ENCODE assay signal across 28 mouse cellular contexts in the genomic region with DNA sequence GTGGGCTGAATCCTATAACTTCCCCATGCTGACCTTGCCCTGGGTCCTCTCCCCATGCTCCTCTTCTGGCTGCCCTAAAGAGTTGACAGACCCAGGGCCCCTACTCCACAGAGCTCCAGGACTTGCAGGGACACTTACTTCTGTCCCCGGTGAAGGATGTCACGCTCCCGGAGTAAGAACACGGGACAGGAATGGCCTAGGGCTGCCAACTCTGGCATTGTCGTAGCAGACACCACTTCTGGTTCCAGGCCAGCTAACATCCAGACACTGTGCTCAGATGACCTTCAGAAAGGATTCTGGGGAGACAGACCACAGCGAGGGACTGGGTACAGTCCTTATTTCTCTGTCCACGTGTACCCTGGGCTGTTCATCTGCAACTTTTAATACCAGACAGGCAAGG.
DNase-seq lines count a peak whose midpoint lies in the region; ATAC-seq lines count a peak whose summit lies in the region.
"Had no signal": no experiment of that assay in that cellular context is flagged by ENCODE, and none has a peak within 500 bp of the region (broad histone marks: within the 10 kb centered on the region; RNA-seq: fewer than 3 reads in every experiment).

No protein-coding gene starts in this region.

- no peak overlapping the region for H3K4me2 ChIP-seq in heart, embryonic 11.5 days
- no peak overlapping the region for H3K4me2 ChIP-seq in heart, embryonic 13.5 days
- H3K4me2 ChIP-seq: kidney, embryonic 15.5 days had no signal

- H3K4me3 ChIP-seq in heart, embryonic 11.5 days (ENCODE audit: low read depth, low read length): no peak overlapping the region
- no peak overlapping the region for H3K4me3 ChIP-seq in heart, embryonic 13.5 days
- H3K4me3 ChIP-seq: embryonic facial prominence, embryonic 10.5 days; hindbrain, embryonic 10.5 days; kidney, embryonic 15.5 days; midbrain, embryonic 10.5 days had no signal

- peak; percentile 94 for DNase-seq in heart, adult 11 months
- peak; percentile 32 for DNase-seq in heart, adult 8-10 months (ENCODE audit: low spot score)
- peak; percentile 17 to 57 for DNase-seq in heart, postnatal 14 days
- DNase-seq in urinary bladder, postnatal 14 days (ENCODE audit: low spot score): no peak
- DNase-seq: adrenal gland, adult 8-10 months; B cell, adult 2 months; cerebellum, adult 9-10 months; forebrain, postnatal 0 days; gastrocnemius, postnatal 25 days; kidney, postnatal 36 days; layer of hippocampus, postnatal 36 days; liver, postnatal 0 days had no signal

- H3K9me3 ChIP-seq in heart, embryonic 11.5 days (replicated peaks; ENCODE audit: control insufficient read depth, low read length): no peaks in the 10 kb centered on the region
- no peaks in the 10 kb centered on the region for H3K9me3 ChIP-seq in heart, embryonic 13.5 days
- H3K9me3 ChIP-seq: embryonic facial prominence, embryonic 10.5 days; hindbrain, embryonic 10.5 days; kidney, embryonic 15.5 days; midbrain, embryonic 10.5 days had no signal

- intact Hi-C loops in heart, postnatal 14 days (cut with DNase I): no loop called here

- peaks cover 5% of the 10 kb centered on the region; the same call in 1 of the 2 replicates for H3K4me1 ChIP-seq in heart, embryonic 11.5 days (ENCODE audit: control insufficient read depth, insufficient read depth, low read length)
- H3K4me1 ChIP-seq in heart, embryonic 13.5 days: peaks cover 20% of the 10 kb centered on the region
- H3K4me1 ChIP-seq: kidney, embryonic 15.5 days had no signal

- WGBS in heart, embryonic 11.5 days (ENCODE audit: insufficient replicate concordance): 66% methylated on average over 7 of the region's 7 CpGs
- 48% methylated on average over 7 of the region's 7 CpGs for WGBS in heart, embryonic 13.5 days

- no peak overlapping the region for H3K9ac ChIP-seq in heart, embryonic 11.5 days (ENCODE audit: low read depth, low read length)
- no peak overlapping the region for H3K9ac ChIP-seq in heart, embryonic 13.5 days
- H3K9ac ChIP-seq: forebrain, postnatal 0 days; kidney, embryonic 15.5 days; liver, postnatal 0 days had no signal

- no peaks in the 10 kb centered on the region for H3K36me3 ChIP-seq in heart, embryonic 11.5 days (ENCODE audit: control insufficient read depth, insufficient read depth, low read length)
- no peaks in the 10 kb centered on the region; the same call in 1 of the 2 replicates for H3K36me3 ChIP-seq in heart, embryonic 13.5 days
- H3K36me3 ChIP-seq: embryonic facial prominence, embryonic 10.5 days; G1E; hindbrain, embryonic 10.5 days; kidney, embryonic 15.5 days; midbrain, embryonic 10.5 days had no signal

- H3K27me3 ChIP-seq in heart, embryonic 11.5 days (ENCODE audit: control insufficient read depth, insufficient read depth, low read length): no peaks in the 10 kb centered on the region
- H3K27me3 ChIP-seq in heart, embryonic 13.5 days (replicated peaks): no peaks in the 10 kb centered on the region
- H3K27me3 ChIP-seq: CH12.LX; kidney, embryonic 15.5 days had no signal

- no peak overlapping the region for H3K27ac ChIP-seq in heart, embryonic 11.5 days (ENCODE audit: low read depth, low read length)
- H3K27ac ChIP-seq in heart, embryonic 13.5 days (replicated peaks): 0 out of 2 replicates have a peak overlapping the region, but pooled peaks have one; percentile 33
- H3K27ac ChIP-seq: embryonic facial prominence, embryonic 10.5 days; hindbrain, embryonic 10.5 days; kidney, embryonic 15.5 days; macrophage; stomach, postnatal 0 days had no signal

- no peak for ATAC-seq in heart, embryonic 11.5 days (replicated peaks; ENCODE audit: insufficient number of reproducible peaks, low FRiP score, low TSS enrichment)
- ATAC-seq in heart, embryonic 13.5 days (ENCODE audit: extremely low read depth, insufficient number of reproducible peaks, low FRiP score, low TSS enrichment): no peak
- ATAC-seq in monocyte, adult 5-6 weeks (replicated peaks; ENCODE audit: insufficient number of reproducible peaks, low FRiP score, low TSS enrichment, poor library complexity, severe bottlenecking): no peak
- ATAC-seq: forebrain, postnatal 0 days; hindbrain, embryonic 16.5 days; intestine, postnatal 0 days; liver, postnatal 0 days; lung, postnatal 0 days; midbrain, embryonic 16.5 days; Patski had no signal
